Mouse (Mus musculus): ENCODE results near the gene Slc35f3. TPM values are rescaled to one million over a fixed set of nuclear protein-coding genes. Genes with fewer than 3 reads are reported as not detected.

The Slc35f3 gene
- total and polyA plus RNA-seq, 2 experiments from 2014 or later, result 2.1 to 4.6 TPM

GRCm38 (mm10) chr8:126338864-126339263 lies 40.5 kb downstream of the Slc35f3 start:
- Histone ChIP-seq H3K9ac (replicated peaks; ENCODE audit: low read length, poor library complexity, severe bottlenecking) (no peak overlapping the region), H3K4me3 (ENCODE audit: low read depth, low read length) (no peak overlapping the region), H3K27ac (ENCODE audit: low read depth, low read length) (no peak overlapping the region), H3K4me1 (ENCODE audit: insufficient read depth, low read length) (no peaks in the 10 kb centered on the region), H3K9me3 (ENCODE audit: low read length) (no peaks in the 10 kb centered on the region), H3K36me3 (ENCODE audit: insufficient read depth, low read length) (no peaks in the 10 kb centered on the region), H3K4me2 (ENCODE audit: low read depth, low read length, poor library complexity, severe bottlenecking) (no peak overlapping the region), H3K27me3 (ENCODE audit: insufficient read depth, low read length) (no peaks in the 10 kb centered on the region)
- DNase-seq (ENCODE audit: low spot score) (no peak), ATAC-seq (ENCODE audit: low FRiP score) (no peak)
- 100% methylated on average over 2 of the region's 3 CpGs for WGBS
- no peak for TF ChIP-seq CTCF (IDR thresholded peaks at IDR 0.05)

GRCm38 (mm10) chr8:126339357-126339756 lies 41.0 kb downstream of the Slc35f3 start:
- H3K4me1 ChIP-seq (ENCODE audit: insufficient read depth, low read length), result no peaks in the 10 kb centered on the region
- 87% methylated on average over 3 of the region's 3 CpGs for WGBS
- no peaks in the 10 kb centered on the region for H3K27me3 ChIP-seq (ENCODE audit: insufficient read depth, low read length)
- no peak for DNase-seq (ENCODE audit: low spot score)
- no peak for TF ChIP-seq CTCF (IDR thresholded peaks at IDR 0.05)
- H3K4me2 ChIP-seq (ENCODE audit: low read depth, low read length, poor library complexity, severe bottlenecking), result no peak overlapping the region
- no peak overlapping the region for H3K9ac ChIP-seq (replicated peaks; ENCODE audit: low read length, poor library complexity, severe bottlenecking)
- no peaks in the 10 kb centered on the region for H3K9me3 ChIP-seq (ENCODE audit: low read length)
- no peak overlapping the region for H3K4me3 ChIP-seq (ENCODE audit: low read depth, low read length)
- H3K27ac ChIP-seq (ENCODE audit: low read depth, low read length), result no peak overlapping the region
- H3K36me3 ChIP-seq (ENCODE audit: insufficient read depth, low read length), result no peaks in the 10 kb centered on the region
- no peak for ATAC-seq (ENCODE audit: low FRiP score)

GRCm38 (mm10) chr8:126341200-126341599 lies 42.8 kb downstream of the Slc35f3 start:
- no peaks in the 10 kb centered on the region for H3K27me3 ChIP-seq (ENCODE audit: insufficient read depth, low read length)
- TF ChIP-seq CTCF (IDR thresholded peaks at IDR 0.05), result no peak
- no peaks in the 10 kb centered on the region for H3K9me3 ChIP-seq (ENCODE audit: low read length)
- 61% methylated on average over 1 of the region's 1 CpGs for WGBS
- ATAC-seq (ENCODE audit: low FRiP score), result no peak
- H3K4me1 ChIP-seq (ENCODE audit: insufficient read depth, low read length), result no peaks in the 10 kb centered on the region; the same call in 1 of the 2 replicates
- no peak overlapping the region for H3K4me3 ChIP-seq (ENCODE audit: low read depth, low read length)
- no peak overlapping the region for H3K27ac ChIP-seq (ENCODE audit: low read depth, low read length)
- no peak overlapping the region for H3K4me2 ChIP-seq (ENCODE audit: low read depth, low read length, poor library complexity, severe bottlenecking)
- H3K9ac ChIP-seq (replicated peaks; ENCODE audit: low read length, poor library complexity, severe bottlenecking), result no peak overlapping the region
- no peaks in the 10 kb centered on the region for H3K36me3 ChIP-seq (ENCODE audit: insufficient read depth, low read length)
- no peak for DNase-seq (ENCODE audit: low spot score)

- no peak overlapping the region for H3K9ac ChIP-seq (replicated peaks; ENCODE audit: low read length, poor library complexity, severe bottlenecking)
- no peak overlapping the region for H3K4me2 ChIP-seq (ENCODE audit: low read depth, low read length, poor library complexity, severe bottlenecking)
- no peak for TF ChIP-seq CTCF (IDR thresholded peaks at IDR 0.05)
- DNase-seq (ENCODE audit: low spot score), result no peak
- no peaks in the 10 kb centered on the region for H3K36me3 ChIP-seq (ENCODE audit: insufficient read depth, low read length)
- no peak overlapping the region for H3K4me3 ChIP-seq (ENCODE audit: low read depth, low read length)
- no peak overlapping the region for H3K27ac ChIP-seq (ENCODE audit: low read depth, low read length)
- 83% methylated on average over 5 of the region's 5 CpGs for WGBS
- ATAC-seq (ENCODE audit: low FRiP score), result no peak
- H3K4me1 ChIP-seq (ENCODE audit: insufficient read depth, low read length), result no peaks in the 10 kb centered on the region; the same call in 1 of the 2 replicates
- no peaks in the 10 kb centered on the region for H3K27me3 ChIP-seq (ENCODE audit: insufficient read depth, low read length)
- H3K9me3 ChIP-seq (ENCODE audit: low read length), result no peaks in the 10 kb centered on the region
Observed at GRCm38 (mm10) chr8:126343427-126343826, 45.1 kb downstream of the Slc35f3 start.

GRCm38 (mm10) chr8:126345100-126345499 lies 46.7 kb downstream of the Slc35f3 start:
- 35% methylated on average over 4 of the region's 4 CpGs for WGBS
- H3K4me2 ChIP-seq (ENCODE audit: low read depth, low read length, poor library complexity, severe bottlenecking), result no peak overlapping the region
- no peak overlapping the region for H3K9ac ChIP-seq (replicated peaks; ENCODE audit: low read length, poor library complexity, severe bottlenecking)
- DNase-seq (ENCODE audit: low spot score), result no peak
- no peaks in the 10 kb centered on the region for H3K9me3 ChIP-seq (ENCODE audit: low read length)
- H3K27ac ChIP-seq (ENCODE audit: low read depth, low read length), result no peak overlapping the region
- H3K4me3 ChIP-seq (ENCODE audit: low read depth, low read length), result no peak overlapping the region
- H3K36me3 ChIP-seq (ENCODE audit: insufficient read depth, low read length), result no peaks in the 10 kb centered on the region
- peaks cover 3% of the 10 kb centered on the region; the same call in 1 of the 2 replicates for H3K4me1 ChIP-seq (ENCODE audit: insufficient read depth, low read length)
- no peak for ATAC-seq (ENCODE audit: low FRiP score)
- no peak for TF ChIP-seq CTCF (IDR thresholded peaks at IDR 0.05)
- H3K27me3 ChIP-seq (ENCODE audit: insufficient read depth, low read length), result no peaks in the 10 kb centered on the region

- no peak for TF ChIP-seq CTCF (IDR thresholded peaks at IDR 0.05)
- H3K9ac ChIP-seq (replicated peaks; ENCODE audit: low read length, poor library complexity, severe bottlenecking), result no peak overlapping the region
Observed at GRCm38 (mm10) chr8:126353259-126353658, 54.9 kb downstream of the Slc35f3 start.

More at GRCm38 (mm10) chr8:126353259-126353658, 54.9 kb downstream of the Slc35f3 start:
- DNase-seq (ENCODE audit: low spot score), result no peak
- H3K9me3 ChIP-seq (ENCODE audit: low read length), result no peaks in the 10 kb centered on the region
- H3K36me3 ChIP-seq (ENCODE audit: insufficient read depth, low read length), result no peaks in the 10 kb centered on the region
- no peak overlapping the region for H3K27ac ChIP-seq (ENCODE audit: low read depth, low read length)
- H3K27me3 ChIP-seq (ENCODE audit: insufficient read depth, low read length), result no peaks in the 10 kb centered on the region
- no peak overlapping the region for H3K4me2 ChIP-seq (ENCODE audit: low read depth, low read length, poor library complexity, severe bottlenecking)
- WGBS, result 85% methylated on average over 1 of the region's 1 CpGs
- 0 out of 2 replicates have a peak, but pooled peaks cover 3% of the 10 kb centered on the region for H3K4me1 ChIP-seq (ENCODE audit: insufficient read depth, low read length)
- ATAC-seq (ENCODE audit: low FRiP score), result no peak
- no peak overlapping the region for H3K4me3 ChIP-seq (ENCODE audit: low read depth, low read length)

All from midbrain, postnatal 0 days (tissue).